Mouse (Mus musculus) lung, postnatal 0 days (tissue): ENCODE data around the gene Lrrc3.
"Not testable (repeated sequence)": the region's sequence is repeated elsewhere in the genome, so short reads cannot be mapped to it uniquely, and the experiment has no call there.

Experiments
- CTCF ChIP-seq: IDR thresholded peaks from 2 replicates; pipeline ENCODE4 v1.5.1; 2016; ENCODE audit warnings: antibody characterized with exemption, mild to moderate bottlenecking
- EP300 ChIP-seq: IDR thresholded peaks from 2 replicates; pipeline ENCODE4 v1.6.1; 2016; ENCODE audit warnings: antibody characterized with exemption, mild to moderate bottlenecking, control low read depth

DNA sequence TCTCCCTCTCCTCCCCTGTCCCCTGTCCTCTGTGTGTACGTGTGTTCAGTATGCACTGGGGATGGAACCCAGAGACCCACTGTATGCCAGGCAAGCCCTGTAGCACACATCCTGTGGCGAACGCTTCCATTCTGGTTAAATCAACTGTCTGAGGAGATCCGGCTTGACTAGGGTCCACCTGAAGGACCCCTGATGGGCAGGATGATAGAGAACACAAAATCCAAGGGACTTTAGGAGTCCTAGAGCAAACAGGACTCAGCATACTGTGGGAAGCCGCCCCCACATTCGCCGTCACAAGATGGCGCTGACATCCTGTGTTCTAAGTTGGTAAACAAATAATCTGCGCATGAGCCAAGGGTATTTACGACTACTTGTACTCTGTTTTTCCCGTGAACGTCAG lies 48.1 kb upstream of the Lrrc3 start:
- TF ChIP-seq CTCF, EP300: not testable (repeated sequence)
